ENCODE assay signal across 22 mouse cellular contexts in the genomic region with DNA sequence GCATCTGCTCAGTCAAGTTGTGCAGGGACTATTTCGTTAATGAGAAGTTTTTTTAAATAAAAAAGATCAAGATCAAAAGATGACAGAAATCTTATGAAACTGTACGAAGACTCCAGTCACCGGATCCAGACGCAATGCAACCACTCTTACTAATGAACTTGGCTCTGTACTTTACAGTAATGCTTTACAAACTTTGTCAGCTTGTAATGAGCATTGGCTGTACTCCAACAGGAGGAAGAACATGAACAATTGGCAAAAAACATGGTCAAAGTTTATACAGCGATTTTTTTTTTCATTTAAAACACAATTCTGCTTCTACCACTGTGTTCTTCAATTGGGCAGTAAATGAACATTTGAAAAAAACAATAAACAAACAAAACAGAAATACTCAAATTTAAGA. TPM values are rescaled to one million over a fixed set of nuclear protein-coding genes. Genes with fewer than 3 reads are reported as not detected.
DNase-seq lines count a peak whose midpoint lies in the region; ATAC-seq and TF ChIP-seq lines count a peak whose summit lies in the region.
"Had no signal": no experiment of that assay in that cellular context is flagged by ENCODE, and none has a peak within 500 bp of the region (broad histone marks: within the 10 kb centered on the region; RNA-seq: fewer than 3 reads in every experiment).

No protein-coding gene starts in this region.

- H3K4me3 ChIP-seq in forebrain, embryonic 14.5 days (ENCODE audit: low read depth, low read length) = no peak overlapping the region
- no peak overlapping the region for H3K4me3 ChIP-seq in forebrain, postnatal 0 days (ENCODE audit: low read depth, low read length)
- H3K4me3 ChIP-seq: embryonic facial prominence, embryonic 10.5 days; embryonic facial prominence, embryonic 12.5 days; forebrain, embryonic 13.5 days had no signal

- no peaks in the 10 kb centered on the region for H3K4me1 ChIP-seq in forebrain, embryonic 14.5 days (ENCODE audit: control insufficient read depth, insufficient read depth, low read length)
- H3K4me1 ChIP-seq in forebrain, postnatal 0 days (ENCODE audit: insufficient read depth) = no peaks in the 10 kb centered on the region
- H3K4me1 ChIP-seq: embryonic facial prominence, embryonic 10.5 days; embryonic facial prominence, embryonic 12.5 days; forebrain, embryonic 13.5 days had no signal

- H3K4me2 ChIP-seq in forebrain, embryonic 14.5 days (ENCODE audit: low read length) = no peak overlapping the region
- no peak overlapping the region for H3K4me2 ChIP-seq in forebrain, postnatal 0 days (ENCODE audit: low read depth)
- H3K4me2 ChIP-seq: embryonic facial prominence, embryonic 12.5 days; forebrain, embryonic 13.5 days had no signal

- TF ChIP-seq CTCF in forebrain, postnatal 0 days (IDR thresholded peaks at IDR 0.05; ENCODE audit: low read depth) = no peak

- no peaks in the 10 kb centered on the region for H3K27me3 ChIP-seq in forebrain, embryonic 14.5 days (replicated peaks; ENCODE audit: control insufficient read depth, insufficient read depth, low read length)
- H3K27me3 ChIP-seq in forebrain, postnatal 0 days (ENCODE audit: insufficient read depth, low read length) = no peaks in the 10 kb centered on the region
- H3K27me3 ChIP-seq: CH12.LX; embryonic facial prominence, embryonic 12.5 days; forebrain, embryonic 13.5 days had no signal

- ATAC-seq in forebrain, embryonic 14.5 days = no peak
- ATAC-seq in forebrain, postnatal 0 days = no peak
- ATAC-seq in monocyte, adult 5-6 weeks (replicated peaks; ENCODE audit: insufficient number of reproducible peaks, low FRiP score, low TSS enrichment, poor library complexity, severe bottlenecking) = no peak
- ATAC-seq: CD4-positive, CD25-positive, alpha-beta regulatory T cell, adult 4 months; forebrain, embryonic 13.5 days; forebrain, embryonic 16.5 days had no signal

- no peaks in the 10 kb centered on the region for H3K36me3 ChIP-seq in forebrain, embryonic 14.5 days (ENCODE audit: control insufficient read depth, insufficient read depth, low read length)
- no peaks in the 10 kb centered on the region for H3K36me3 ChIP-seq in forebrain, postnatal 0 days (ENCODE audit: insufficient read depth)
- H3K36me3 ChIP-seq: embryonic facial prominence, embryonic 10.5 days; embryonic facial prominence, embryonic 12.5 days; G1E had no signal

- peak; percentile 62 for DNase-seq in forebrain, embryonic 14.5 days (ENCODE audit: low spot score)
- DNase-seq in forebrain, postnatal 0 days = no peak
- peak; percentile 2 for DNase-seq in kidney, adult 9 months
- DNase-seq in kidney, postnatal 14 days = no peak
- peak; percentile 55 for DNase-seq in Muller cell, postnatal 12 days (ENCODE audit: inconsistent ontology term)
- DNase-seq: adrenal gland, adult 2 months; adrenal gland, postnatal 10 days; adrenal gland, postnatal 25 days; B cell, adult 2 months; cerebellum, adult 11-12 months; cerebellum, adult 2 months; cerebellum, adult 9-10 months; cerebellum, postnatal 10 days; cerebellum, postnatal 25 days had no signal

- WGBS in forebrain, embryonic 14.5 days = 47% methylated on average over 5 of the region's 5 CpGs
- WGBS in forebrain, postnatal 0 days = 33% methylated on average over 5 of the region's 5 CpGs

- no peak overlapping the region for H3K27ac ChIP-seq in forebrain, embryonic 14.5 days (ENCODE audit: low read depth, low read length)
- no peak overlapping the region for H3K27ac ChIP-seq in forebrain, postnatal 0 days (ENCODE audit: low read depth, low read length)
- H3K27ac ChIP-seq: embryonic facial prominence, embryonic 10.5 days; embryonic facial prominence, embryonic 12.5 days; forebrain, embryonic 13.5 days had no signal

- H3K9ac ChIP-seq in forebrain, embryonic 14.5 days (ENCODE audit: low read length) = no peak overlapping the region
- H3K9ac ChIP-seq in forebrain, postnatal 0 days = no peak overlapping the region
- H3K9ac ChIP-seq: embryonic facial prominence, embryonic 12.5 days; forebrain, embryonic 13.5 days had no signal

- H3K9me3 ChIP-seq in forebrain, embryonic 14.5 days (replicated peaks; ENCODE audit: control insufficient read depth, low read length) = no peaks in the 10 kb centered on the region
- no peaks in the 10 kb centered on the region for H3K9me3 ChIP-seq in forebrain, postnatal 0 days (ENCODE audit: low read length)
- H3K9me3 ChIP-seq: embryonic facial prominence, embryonic 10.5 days; embryonic facial prominence, embryonic 12.5 days; forebrain, embryonic 13.5 days; G1E had no signal

RNA-seq across cellular contexts. Expression of gene Nell2, which starts 21.7 kb away (rescaled TPM):
- 153 and 183 TPM in 2 replicates for polyA plus RNA-seq in forebrain, embryonic 14.5 days (2014; fragmentation: Nextera tagmentation; extraction: Ambion mirVana)
- 303 and 327 TPM in 2 replicates for total RNA-seq in forebrain, postnatal 0 days (2014; rRNA removed)
- 237 and 258 TPM in 2 replicates for polyA plus RNA-seq in forebrain, postnatal 0 days (2015; fragmentation: Nextera tagmentation; extraction: Ambion mirVana)
- not detected in 3 replicates for total RNA-seq in monocyte, adult 5-6 weeks (2017)
- total RNA-seq: CH12.LX had no signal
- polyA plus RNA-seq: CD4-positive, CD25-positive, alpha-beta regulatory T cell, adult 4 months; G1E had no signal

Comparison
In these comparisons a context has a peak if more than half of its experiments do, and no peak if none do; other contexts are left out.
1. DNase-seq: peak in forebrain, embryonic 14.5 days (single experiment), kidney, adult 9 months (single experiment) and Muller cell, postnatal 12 days (single experiment); none in forebrain, postnatal 0 days (single experiment) and kidney, postnatal 14 days (single experiment).
2. RNA of gene Nell2, which starts 21.7 kb away (total RNA-seq): 303 to 327 TPM in forebrain, postnatal 0 days; not detected in monocyte, adult 5-6 weeks; every median in the first group is over 100 times any median in the second.